9 mouse cellular contexts compared by ENCODE assay signal in the genomic region with DNA sequence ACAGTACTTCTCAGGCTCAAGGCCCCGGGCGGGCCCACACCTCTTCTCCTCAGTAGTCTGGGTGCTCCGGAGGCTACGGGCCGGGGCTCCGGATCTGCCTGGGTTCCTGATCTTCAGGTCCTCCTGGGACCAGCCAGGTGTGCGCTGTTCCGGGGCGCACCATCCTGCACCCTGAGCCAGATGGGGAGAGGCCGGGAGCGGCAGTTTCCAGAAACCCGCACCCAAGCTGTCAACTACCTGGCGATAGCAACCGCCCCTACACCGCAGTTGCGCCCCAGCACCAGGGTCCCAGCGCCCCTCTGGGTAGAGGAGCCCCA. TPM values are rescaled to one million over a fixed set of nuclear protein-coding genes. Genes with fewer than 3 reads are reported as not detected.
DNase-seq lines count a peak whose midpoint lies in the region; ATAC-seq and TF ChIP-seq lines count a peak whose summit lies in the region.
"Had no signal": no experiment of that assay in that cellular context is flagged by ENCODE, and none has a peak within 500 bp of the region (broad histone marks: within the 10 kb centered on the region; RNA-seq: fewer than 3 reads in every experiment).

No protein-coding gene starts in this region.

- WGBS in lung, embryonic 15.5 days, result under 1% methylated on average over 17 of the region's 17 CpGs
- under 1% methylated on average over 16 of the region's 17 CpGs for WGBS in embryonic facial prominence, embryonic 15.5 days
- WGBS in limb, embryonic 11.5 days, result 3% methylated on average over 16 of the region's 17 CpGs
- WGBS in olfactory bulb, adult 2 months, result 6% methylated on average over 17 of the region's 17 CpGs

- peak overlapping the region; percentile 98 for H3K4me2 ChIP-seq in lung, embryonic 15.5 days
- peak overlapping the region; percentile 97 for H3K4me2 ChIP-seq in embryonic facial prominence, embryonic 15.5 days (replicated peaks)
- peak overlapping the region; percentile 99 for H3K4me2 ChIP-seq in limb, embryonic 11.5 days (ENCODE audit: low read depth, severe bottlenecking)

- no peak for DNase-seq in lung, postnatal 10 days
- DNase-seq in limb, embryonic 11.5 days (ENCODE audit: low spot score), result no peak
- no peak for DNase-seq in thymus, postnatal 36 days
- no peak for DNase-seq in layer of hippocampus, adult 11-12 months (ENCODE audit: low spot score)
- DNase-seq in gastrocnemius, postnatal 14 days, result no peak

- peak overlapping the region; percentile 54 for H3K4me3 ChIP-seq in lung, embryonic 15.5 days
- peak overlapping the region; percentile 54 for H3K4me3 ChIP-seq in embryonic facial prominence, embryonic 15.5 days (replicated peaks)
- peak overlapping the region; percentile 43 for H3K4me3 ChIP-seq in limb, embryonic 11.5 days (ENCODE audit: low read depth, low read length)
- peak overlapping the region; percentile 24 for H3K4me3 ChIP-seq in olfactory bulb, adult 2 months (ENCODE audit: insufficient read depth, low read depth, low read length)

- H3K36me3 ChIP-seq in lung, embryonic 15.5 days, result no peaks in the 10 kb centered on the region
- peaks cover 8% of the 10 kb centered on the region; the same call in 1 of the 2 replicates for H3K36me3 ChIP-seq in embryonic facial prominence, embryonic 15.5 days
- peaks cover 3% of the 10 kb centered on the region; the same call in 1 of the 2 replicates for H3K36me3 ChIP-seq in limb, embryonic 11.5 days (ENCODE audit: control insufficient read depth, insufficient read depth, low read length)

- TF ChIP-seq POLR2A in olfactory bulb, adult 2 months (IDR thresholded peaks at IDR 0.05; ENCODE audit: insufficient read depth, low read depth, low read length), result no peak

- peaks cover 56% of the 10 kb centered on the region for H3K4me1 ChIP-seq in lung, embryonic 15.5 days
- peaks cover 49% of the 10 kb centered on the region for H3K4me1 ChIP-seq in embryonic facial prominence, embryonic 15.5 days
- peaks cover 27% of the 10 kb centered on the region for H3K4me1 ChIP-seq in limb, embryonic 11.5 days (ENCODE audit: control insufficient read depth, insufficient read depth, low read length)
- peaks cover 34% of the 10 kb centered on the region for H3K4me1 ChIP-seq in olfactory bulb, adult 2 months (ENCODE audit: control insufficient read depth, insufficient read depth, low read length)

- no peaks in the 10 kb centered on the region for H3K9me3 ChIP-seq in lung, embryonic 15.5 days
- no peaks in the 10 kb centered on the region for H3K9me3 ChIP-seq in embryonic facial prominence, embryonic 15.5 days (replicated peaks)
- no peaks in the 10 kb centered on the region for H3K9me3 ChIP-seq in limb, embryonic 11.5 days (ENCODE audit: control insufficient read depth, low read length)

- H3K9ac ChIP-seq in lung, embryonic 15.5 days, result peak overlapping the region; percentile 49
- peak overlapping the region; percentile 44 for H3K9ac ChIP-seq in embryonic facial prominence, embryonic 15.5 days
- peak overlapping the region; percentile 63 for H3K9ac ChIP-seq in limb, embryonic 11.5 days (ENCODE audit: low read length)

- intact Hi-C loops in gastrocnemius, postnatal 14 days (cut with DNase I; ENCODE audit: low total_unique reads), result no loop called here

- no peak for ATAC-seq in lung, embryonic 15.5 days (ENCODE audit: borderline replicate concordance, extremely low read depth, low FRiP score, low TSS enrichment)
- peak; percentile 30; the same call in 1 of the 2 replicates for ATAC-seq in embryonic facial prominence, embryonic 15.5 days (ENCODE audit: insufficient number of reproducible peaks, low FRiP score, low TSS enrichment, low read depth)
- peak; percentile 46 for ATAC-seq in limb, embryonic 11.5 days (ENCODE audit: insufficient number of reproducible peaks, low FRiP score, low TSS enrichment, low read depth)

- TF ChIP-seq CTCF in olfactory bulb, adult 2 months (IDR thresholded peaks at IDR 0.05; ENCODE audit: insufficient read depth, low read depth, low read length), result no peak

- peak overlapping the region; percentile 88 for H3K27ac ChIP-seq in lung, embryonic 15.5 days
- H3K27ac ChIP-seq in embryonic facial prominence, embryonic 15.5 days (replicated peaks), result peak overlapping the region; percentile 93
- H3K27ac ChIP-seq in limb, embryonic 11.5 days (replicated peaks; ENCODE audit: low read depth, low read length), result peak overlapping the region; percentile 63
- H3K27ac ChIP-seq in olfactory bulb, adult 2 months (ENCODE audit: insufficient read depth, low read depth, low read length), result no peak overlapping the region

- no peaks in the 10 kb centered on the region for H3K27me3 ChIP-seq in lung, embryonic 15.5 days
- H3K27me3 ChIP-seq in embryonic facial prominence, embryonic 15.5 days, result no peaks in the 10 kb centered on the region
- peaks cover 2% of the 10 kb centered on the region; the same call in 1 of the 2 replicates for H3K27me3 ChIP-seq in limb, embryonic 11.5 days (ENCODE audit: control insufficient read depth, insufficient read depth, low read length)

RNA-seq across cellular contexts. Expression of gene Tmc8, which starts 1.7 kb away (rescaled TPM):
- polyA plus RNA-seq in lung, embryonic 15.5 days (2015; fragmentation: Nextera tagmentation; extraction: Ambion mirVana), result 3.0 and 3.2 TPM in 2 replicates
- 0.94 and 1.1 TPM in 2 replicates for polyA plus RNA-seq in embryonic facial prominence, embryonic 15.5 days (2015; fragmentation: Nextera tagmentation; extraction: Ambion mirVana)
- 0.60 and 0.87 TPM in 2 replicates for polyA plus RNA-seq in limb, embryonic 11.5 days (2014; fragmentation: Nextera tagmentation; extraction: Ambion mirVana)
- polyA plus RNA-seq in olfactory bulb, adult 2 months (2012; ENCODE audit: insufficient read depth, insufficient read length, low replicate concordance, missing spikeins), result not detected in 2 replicates
- total RNA-seq in gastrocnemius, postnatal 14 days (2021), result 1 to 10 TPM; 1.1 TPM

RNA-seq across cellular contexts. Expression of gene Tmc6, which starts 1.8 kb away (rescaled TPM):
- polyA plus RNA-seq in lung, embryonic 15.5 days (2015; fragmentation: Nextera tagmentation; extraction: Ambion mirVana), result 24.2 and 24.7 TPM in 2 replicates
- polyA plus RNA-seq in embryonic facial prominence, embryonic 15.5 days (2015; fragmentation: Nextera tagmentation; extraction: Ambion mirVana), result 23.2 and 25.3 TPM in 2 replicates
- polyA plus RNA-seq in limb, embryonic 11.5 days (2014; fragmentation: Nextera tagmentation; extraction: Ambion mirVana), result 13.5 and 19.3 TPM in 2 replicates
- polyA plus RNA-seq in olfactory bulb, adult 2 months (2012; ENCODE audit: insufficient read depth, insufficient read length, low replicate concordance, missing spikeins), result 606 TPM in 1 of 2 replicates, not detected in the other
- 10 to 100 TPM in 1 of 2 experiments, 1 to 10 TPM in 1; 9.4 to 15.4 TPM for total RNA-seq in gastrocnemius, postnatal 14 days (2021)

RNA-seq across cellular contexts. Expression of gene 6030468B19Rik, which starts 17.3 kb away (rescaled TPM):
- polyA plus RNA-seq in lung, embryonic 15.5 days (2015; fragmentation: Nextera tagmentation; extraction: Ambion mirVana), result 0.32 and 0.74 TPM in 2 replicates
- polyA plus RNA-seq in embryonic facial prominence, embryonic 15.5 days (2015; fragmentation: Nextera tagmentation; extraction: Ambion mirVana), result 0.25 TPM in 1 of 2 replicates, not detected in the other
- 0.71 and 0.83 TPM in 2 replicates for polyA plus RNA-seq in limb, embryonic 11.5 days (2014; fragmentation: Nextera tagmentation; extraction: Ambion mirVana)
- polyA plus RNA-seq in olfactory bulb, adult 2 months (2012; ENCODE audit: insufficient read depth, insufficient read length, low replicate concordance, missing spikeins), result not detected in 2 replicates
- not detected for total RNA-seq in gastrocnemius, postnatal 14 days (2021)
- total RNA-seq: adrenal gland, postnatal 36 days had no signal

RNA-seq across cellular contexts. Expression of gene Gm20708, which starts 29.3 kb away (rescaled TPM):
- 0.24 TPM in 1 of 2 replicates, not detected in the other for polyA plus RNA-seq in lung, embryonic 15.5 days (2015; fragmentation: Nextera tagmentation; extraction: Ambion mirVana)
- 0.60 and 0.76 TPM in 2 replicates for polyA plus RNA-seq in embryonic facial prominence, embryonic 15.5 days (2015; fragmentation: Nextera tagmentation; extraction: Ambion mirVana)
- polyA plus RNA-seq in limb, embryonic 11.5 days (2014; fragmentation: Nextera tagmentation; extraction: Ambion mirVana), result 0.16 TPM in 1 of 2 replicates, not detected in the other
- not detected in 2 replicates for polyA plus RNA-seq in olfactory bulb, adult 2 months (2012; ENCODE audit: insufficient read depth, insufficient read length, low replicate concordance, missing spikeins)
- total RNA-seq in gastrocnemius, postnatal 14 days (2021), result 1 to 10 TPM in 1 of 2 experiments, under 1 TPM in 1; 0.73 to 1.5 TPM

RNA-seq across cellular contexts. Expression of gene Syngr2, which starts 29.3 kb away (rescaled TPM):
- 63.3 and 73.7 TPM in 2 replicates for polyA plus RNA-seq in lung, embryonic 15.5 days (2015; fragmentation: Nextera tagmentation; extraction: Ambion mirVana)
- 76.1 and 79.6 TPM in 2 replicates for polyA plus RNA-seq in embryonic facial prominence, embryonic 15.5 days (2015; fragmentation: Nextera tagmentation; extraction: Ambion mirVana)
- polyA plus RNA-seq in limb, embryonic 11.5 days (2014; fragmentation: Nextera tagmentation; extraction: Ambion mirVana), result 30.1 and 33.2 TPM in 2 replicates
- polyA plus RNA-seq in olfactory bulb, adult 2 months (2012; ENCODE audit: insufficient read depth, insufficient read length, low replicate concordance, missing spikeins), result not detected in 2 replicates
- total RNA-seq in gastrocnemius, postnatal 14 days (2021), result 100 to 1,000 TPM; 104 to 111 TPM
